Mouse (Mus musculus) megakaryocyte, embryonic 14.5 days (primary cell): ENCODE data around the gene 2610528J11Rik. TPM values are rescaled to one million over a fixed set of nuclear protein-coding genes. Genes with fewer than 3 reads are reported as not detected.

Experiments used
- H3K27me3 ChIP-seq: replicated peaks from 2 replicates; pipeline ENCODE3; 2012; ENCODE audit warnings: inconsistent platforms
- H3K36me3 ChIP-seq: replicated peaks from 2 replicates; pipeline ENCODE3; 2012; ENCODE audit warnings: low read length, inconsistent platforms, mixed read lengths
- H3K4me1 ChIP-seq: 2 replicates; pipeline ENCODE4 v1.6.1; 2012; ENCODE audit warnings: inconsistent platforms
- H3K4me3 ChIP-seq: replicated peaks from 2 replicates; pipeline ENCODE3; 2012; ENCODE audit warnings: moderate library complexity, mild to moderate bottlenecking, inconsistent platforms
- H3K9me3 ChIP-seq: 2 replicates; pipeline ENCODE4 v1.6.1; 2012; ENCODE audit warnings: inconsistent platforms
- FLI1 ChIP-seq: IDR thresholded peaks from 2 replicates; pipeline ENCODE4 v1.6.1; 2012; ENCODE audit warnings: low read length, inconsistent platforms, mixed read lengths
- GATA1 ChIP-seq: IDR thresholded peaks from 3 replicates; pipeline ENCODE4 v1.6.1; 2012; ENCODE audit warnings: mixed read lengths, low read length, inconsistent platforms, borderline replicate concordance
- polyA plus RNA-seq: library from polyadenylated mRNA; stranded (reverse); fragments of >175 nt; gene quantifications from 2 replicates; pipeline ENCODE4 v1.2.3, GENCODE M21; 2012; ENCODE audit warnings: low replicate concordance; ENCODE audit not compliant: insufficient read depth

2610528J11Rik gene
- polyA plus RNA-seq, 1 experiment: 160 TPM

- TF ChIP-seq GATA1: no peak
- TF ChIP-seq FLI1: no peak
- no peaks in the 10 kb centered on the region for H3K9me3 ChIP-seq
- H3K36me3 ChIP-seq: peaks cover 84% of the 10 kb centered on the region
- no peaks in the 10 kb centered on the region for H3K27me3 ChIP-seq
- H3K4me1 ChIP-seq: peaks cover 69% of the 10 kb centered on the region
- no peak overlapping the region for H3K4me3 ChIP-seq
Measured at GRCm38 (mm10) chr4:118517497-118518146, 9.2 kb upstream of the 2610528J11Rik start.

GRCm38 (mm10) chr4:118518208-118518607 is 8.6 kb upstream of the 2610528J11Rik start:
- peaks cover 69% of the 10 kb centered on the region for H3K4me1 ChIP-seq
- no peak overlapping the region for H3K4me3 ChIP-seq
- no peaks in the 10 kb centered on the region for H3K9me3 ChIP-seq
- peaks cover 86% of the 10 kb centered on the region for H3K36me3 ChIP-seq
- TF ChIP-seq FLI1: no peak
- no peak for TF ChIP-seq GATA1
- H3K27me3 ChIP-seq: no peaks in the 10 kb centered on the region

- no peaks in the 10 kb centered on the region for H3K9me3 ChIP-seq
- peaks cover 92% of the 10 kb centered on the region for H3K36me3 ChIP-seq
- no peak overlapping the region for H3K4me3 ChIP-seq
- no peaks in the 10 kb centered on the region for H3K27me3 ChIP-seq
- TF ChIP-seq FLI1 (no peak), GATA1 (no peak)
- H3K4me1 ChIP-seq: peaks cover 56% of the 10 kb centered on the region
Measured at GRCm38 (mm10) chr4:118522248-118522647, 4.6 kb upstream of the 2610528J11Rik start.

GRCm38 (mm10) chr4:118523976-118524375 is 2.8 kb upstream of the 2610528J11Rik start:
- peaks cover 43% of the 10 kb centered on the region for H3K4me1 ChIP-seq
- TF ChIP-seq GATA1: no peak
- no peak for TF ChIP-seq FLI1
- H3K27me3 ChIP-seq: no peaks in the 10 kb centered on the region
- H3K4me3 ChIP-seq: no peak overlapping the region
- no peaks in the 10 kb centered on the region for H3K9me3 ChIP-seq
- H3K36me3 ChIP-seq: peaks cover 90% of the 10 kb centered on the region

- H3K36me3 ChIP-seq: peaks cover 94% of the 10 kb centered on the region
- H3K9me3 ChIP-seq: no peaks in the 10 kb centered on the region
- peaks cover 28% of the 10 kb centered on the region for H3K4me1 ChIP-seq
- no peaks in the 10 kb centered on the region for H3K27me3 ChIP-seq
- TF ChIP-seq FLI1 (no peak), GATA1 (no peak)
- no peak overlapping the region for H3K4me3 ChIP-seq
Measured at GRCm38 (mm10) chr4:118525779-118526178, 1.0 kb upstream of the 2610528J11Rik start.

GRCm38 (mm10) chr4:118527335-118527681 is 509 bp downstream of the 2610528J11Rik start:
- TF ChIP-seq FLI1 (no peak), GATA1 (no peak)
- H3K4me3 ChIP-seq: no peak overlapping the region
- peaks cover 33% of the 10 kb centered on the region for H3K4me1 ChIP-seq
- H3K9me3 ChIP-seq: no peaks in the 10 kb centered on the region
- peaks cover 84% of the 10 kb centered on the region for H3K36me3 ChIP-seq
- H3K27me3 ChIP-seq: no peaks in the 10 kb centered on the region

- H3K4me3 ChIP-seq: no peak overlapping the region
- H3K9me3 ChIP-seq: no peaks in the 10 kb centered on the region
- no peaks in the 10 kb centered on the region for H3K27me3 ChIP-seq
- peaks cover 36% of the 10 kb centered on the region for H3K4me1 ChIP-seq
- TF ChIP-seq FLI1: no peak
- TF ChIP-seq GATA1: no peak
- H3K36me3 ChIP-seq: peaks cover 83% of the 10 kb centered on the region
Measured at GRCm38 (mm10) chr4:118527720-118528119, 921 bp downstream of the 2610528J11Rik start.

GRCm38 (mm10) chr4:118532663-118533062 is 5.9 kb downstream of the 2610528J11Rik start:
- H3K4me3 ChIP-seq: no peak overlapping the region
- peaks cover 25% of the 10 kb centered on the region for H3K4me1 ChIP-seq
- H3K27me3 ChIP-seq: peaks cover 7% of the 10 kb centered on the region
- H3K36me3 ChIP-seq: peaks cover 48% of the 10 kb centered on the region
- TF ChIP-seq GATA1 (no peak), FLI1 (no peak)
- no peaks in the 10 kb centered on the region for H3K9me3 ChIP-seq

- H3K4me1 ChIP-seq: peaks cover 26% of the 10 kb centered on the region
- H3K4me3 ChIP-seq: no peak overlapping the region
- peaks cover 8% of the 10 kb centered on the region for H3K27me3 ChIP-seq
Measured at GRCm38 (mm10) chr4:118533156-118533555, 6.4 kb downstream of the 2610528J11Rik start.

GRCm38 (mm10) chr4:118533605-118534004 is 6.8 kb downstream of the 2610528J11Rik start:
- Histone ChIP-seq H3K4me1 (peaks cover 24% of the 10 kb centered on the region), H3K36me3 (peaks cover 39% of the 10 kb centered on the region), H3K4me3 (no peak overlapping the region), H3K27me3 (peaks cover 11% of the 10 kb centered on the region), H3K9me3 (no peaks in the 10 kb centered on the region)
- no peak for TF ChIP-seq GATA1
- no peak for TF ChIP-seq FLI1

More at GRCm38 (mm10) chr4:118533156-118533555, 6.4 kb downstream of the 2610528J11Rik start:
- TF ChIP-seq GATA1 (no peak), FLI1 (no peak)
- peaks cover 44% of the 10 kb centered on the region for H3K36me3 ChIP-seq
- no peaks in the 10 kb centered on the region for H3K9me3 ChIP-seq

- Histone ChIP-seq H3K9me3 (no peaks in the 10 kb centered on the region), H3K4me1 (peaks cover 32% of the 10 kb centered on the region), H3K27me3 (peaks cover 19% of the 10 kb centered on the region), H3K4me3 (no peak overlapping the region), H3K36me3 (peaks cover 20% of the 10 kb centered on the region)
- TF ChIP-seq GATA1 (no peak), FLI1 (no peak)
Measured at GRCm38 (mm10) chr4:118535610-118536009, 8.8 kb downstream of the 2610528J11Rik start.
